Mouse (Mus musculus): ENCODE results near the gene Cryzl2.

- no peak for TF ChIP-seq TAL1 (IDR thresholded peaks at IDR 0.05; ENCODE audit: low read length)
- no peak for TF ChIP-seq GATA1 (IDR thresholded peaks at IDR 0.05; ENCODE audit: low read length)
These were observed 6.1 kb upstream of the Cryzl2 start for GRCm38 (mm10) chr1:157452284-157452683.

All from erythroblast, embryonic 14.5 days (primary cell).